Mouse (Mus musculus) C2C12 (cell line): ENCODE data around the gene Kirrel3. TPM values are rescaled to one million over a fixed set of nuclear protein-coding genes. Genes with fewer than 3 reads are reported as not detected.

Experiments used
- H3K27me3 ChIP-seq: one replicate; pipeline ENCODE4 v1.6.1; 2011; ENCODE audit not compliant: control insufficient read depth, insufficient read depth, insufficient read length
- H3K36me3 ChIP-seq: one replicate; pipeline ENCODE4 v1.6.1; 2011; ENCODE audit not compliant: control insufficient read depth, insufficient read depth
- H3K4me3 ChIP-seq: one replicate; pipeline ENCODE4 v1.5.1; 2011; ENCODE audit warnings: mild to moderate bottlenecking, control low read depth; ENCODE audit not compliant: poor library complexity, insufficient read depth, severe bottlenecking
- H3K79me2 ChIP-seq: one replicate; pipeline ENCODE4 v1.6.1; 2011; ENCODE audit not compliant: control insufficient read depth, insufficient read depth
- H3K79me3 ChIP-seq: one replicate; pipeline ENCODE4 v1.6.1; 2011; ENCODE audit warnings: low read depth, control low read depth
- H3ac ChIP-seq: one replicate; pipeline ENCODE3; 2011; ENCODE audit warnings: low read depth; ENCODE audit not compliant: control insufficient read depth, insufficient read length
- CEBPB ChIP-seq: IDR thresholded peaks from one replicate; pipeline ENCODE4 v1.6.1; 2011; ENCODE audit warnings: low read depth, mild to moderate bottlenecking, control low read depth, moderate library complexity
- CTCF ChIP-seq: IDR thresholded peaks from one replicate; pipeline ENCODE4 v1.5.1; 2011; ENCODE audit not compliant: control insufficient read depth, insufficient read depth, insufficient read length
- FOSL1 ChIP-seq: IDR thresholded peaks from one replicate; pipeline ENCODE4 v1.8.0; 2011; ENCODE audit warnings: mild to moderate bottlenecking, low read length; ENCODE audit not compliant: poor library complexity, insufficient read depth, severe bottlenecking
- MAX ChIP-seq: IDR thresholded peaks from one replicate; pipeline ENCODE4 v1.6.1; 2011; ENCODE audit warnings: mild to moderate bottlenecking, control low read depth
- MYOD1 ChIP-seq: IDR thresholded peaks from one replicate; pipeline ENCODE4 v1.6.1; 2011; ENCODE audit warnings: low read depth; ENCODE audit not compliant: control insufficient read depth, insufficient read length
- MYOG ChIP-seq: IDR thresholded peaks from one replicate; pipeline ENCODE4 v1.6.1; 2011; ENCODE audit not compliant: control insufficient read depth, insufficient read length; ENCODE audit errors: extremely low read depth
- USF1 ChIP-seq: IDR thresholded peaks from one replicate; pipeline ENCODE4 v1.6.1; 2011; ENCODE audit warnings: low read depth, mild to moderate bottlenecking, control low read depth, moderate library complexity
- polyA plus RNA-seq: library from polyadenylated mRNA; unstranded; fragments of >200 nt; fragmentation: generic; extraction: Trizol; gene quantifications from one replicate; pipeline ENCODE4 v1.2.1, GENCODE M21; 2012; ENCODE audit warnings: missing spikeins

The Kirrel3 gene
- polyA plus RNA-seq, 1 experiment: 5.2 TPM

DNA sequence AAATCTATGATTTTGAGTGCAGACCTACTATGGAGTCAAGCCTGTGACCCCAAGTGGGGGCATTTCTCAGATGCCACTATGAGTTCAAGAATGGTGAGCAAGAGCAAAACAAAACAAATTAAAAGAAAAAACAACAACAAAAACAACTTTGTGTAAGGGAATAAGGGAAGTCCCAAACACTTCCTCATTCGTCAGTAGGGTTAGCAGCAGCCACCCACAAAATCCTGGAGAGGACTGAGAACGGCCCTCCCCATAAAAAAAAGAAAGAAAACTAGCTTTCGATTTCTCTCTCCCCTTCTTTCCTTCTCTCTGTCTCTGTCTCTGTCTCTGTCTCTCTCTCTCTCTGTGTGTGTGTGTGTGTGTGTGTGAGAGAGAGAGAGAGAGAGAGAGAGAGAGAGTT, 570.9 kb downstream of the Kirrel3 start:
- Histone ChIP-seq H3K36me3 (peaks cover 16% of the 10 kb centered on the region), H3K79me2 (peaks cover 46% of the 10 kb centered on the region), H3ac (no peak overlapping the region), H3K27me3 (no peaks in the 10 kb centered on the region), H3K4me3 (no peak overlapping the region), H3K79me3 (peaks cover 10% of the 10 kb centered on the region)
- TF ChIP-seq FOSL1 (no peak), MYOG (no peak), MYOD1 (no peak), CEBPB (no peak), USF1 (no peak), CTCF (no peak), MAX (no peak)

DNA sequence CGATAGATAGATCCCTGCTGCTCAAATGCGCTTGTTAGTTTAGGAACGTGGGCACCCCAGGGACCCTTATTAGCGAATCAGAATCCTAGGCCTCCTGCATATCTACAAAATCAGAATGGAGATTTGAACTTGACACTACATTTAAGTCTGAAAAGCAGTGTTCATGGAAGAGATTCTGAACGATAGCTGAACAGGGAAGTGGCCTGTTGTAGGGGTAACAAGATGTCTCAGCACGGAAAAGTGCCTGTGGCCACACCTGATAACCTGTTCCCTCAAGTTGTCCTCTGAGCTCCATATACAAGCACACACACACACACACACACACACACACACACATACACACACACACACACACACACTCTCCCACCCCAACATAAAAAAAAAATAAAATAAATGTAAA, 571.9 kb downstream of the Kirrel3 start:
- Histone ChIP-seq H3K79me2 (peaks cover 46% of the 10 kb centered on the region), H3K27me3 (no peaks in the 10 kb centered on the region), H3K79me3 (peaks cover 10% of the 10 kb centered on the region), H3K4me3 (no peak overlapping the region), H3K36me3 (peaks cover 13% of the 10 kb centered on the region), H3ac (no peak overlapping the region)
- no peak for TF ChIP-seq FOSL1
- no peak for TF ChIP-seq MAX
- TF ChIP-seq MYOG: no peak
- TF ChIP-seq MYOD1: no peak
- TF ChIP-seq CEBPB: no peak
- TF ChIP-seq CTCF: no peak
- no peak for TF ChIP-seq USF1

DNA sequence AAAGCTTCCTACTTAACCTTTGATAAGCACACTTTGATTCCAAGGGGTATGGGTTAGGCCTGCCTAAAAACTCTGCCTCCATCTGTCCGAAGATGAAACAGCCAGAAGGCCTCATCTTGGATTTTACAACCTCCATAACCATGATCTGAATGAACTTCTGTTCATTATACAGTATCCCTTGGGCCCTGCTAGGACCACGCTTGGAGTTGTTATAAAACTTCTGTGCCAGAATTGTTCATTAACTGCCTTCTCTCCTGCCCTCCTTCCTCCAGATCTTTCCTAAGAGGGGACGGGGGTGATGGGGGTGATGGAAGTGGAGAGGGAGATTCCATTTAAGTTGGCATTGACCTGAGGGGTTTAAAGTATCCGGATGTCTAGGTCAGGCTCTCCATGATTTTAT, 572.5 kb downstream of the Kirrel3 start:
- Histone ChIP-seq H3K79me2 (peaks cover 51% of the 10 kb centered on the region), H3ac (no peak overlapping the region), H3K27me3 (no peaks in the 10 kb centered on the region), H3K36me3 (peaks cover 12% of the 10 kb centered on the region), H3K4me3 (no peak overlapping the region), H3K79me3 (peaks cover 10% of the 10 kb centered on the region)
- TF ChIP-seq MYOD1 (no peak), FOSL1 (no peak), CTCF (no peak), MYOG (no peak), USF1 (no peak), MAX (no peak), CEBPB (no peak)

DNA sequence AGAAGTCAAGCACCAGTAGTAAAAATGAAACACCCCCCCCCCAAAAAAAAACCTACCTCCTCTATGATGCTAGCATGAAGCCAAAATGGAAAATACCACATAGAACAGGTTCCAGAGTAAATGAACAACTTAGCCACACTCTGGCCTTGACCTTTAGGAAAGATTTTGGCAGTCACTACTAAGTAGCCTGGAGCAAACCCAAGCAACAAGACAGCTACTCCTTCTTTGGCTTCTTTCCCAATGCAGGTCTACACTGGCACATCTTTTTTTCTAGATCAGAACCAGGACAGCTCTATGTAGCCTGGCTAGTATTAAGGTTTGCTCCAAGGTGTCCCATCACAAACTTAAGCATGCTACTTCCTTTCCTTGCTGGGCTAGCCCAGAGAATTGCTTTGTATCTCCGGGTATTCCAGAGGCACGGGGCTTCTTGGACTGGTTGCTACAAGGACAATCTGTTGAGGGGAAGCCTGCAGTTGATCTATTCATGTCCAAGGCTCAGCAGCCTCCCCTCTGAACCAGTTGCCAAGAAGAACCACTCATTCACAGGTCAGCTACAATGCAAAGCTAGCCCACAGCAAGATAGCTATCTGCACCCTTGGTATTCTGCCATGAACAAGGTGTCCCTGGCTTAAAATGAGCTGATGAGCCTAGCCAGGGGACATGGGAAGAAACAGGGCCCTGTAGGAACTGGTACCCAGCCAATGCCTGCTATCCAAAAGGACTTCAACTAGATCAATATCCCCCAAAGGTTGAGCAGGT, 573.1 kb downstream of the Kirrel3 start:
- H3K79me2 ChIP-seq: peaks cover 51% of the 10 kb centered on the region
- H3K79me3 ChIP-seq: peaks cover 12% of the 10 kb centered on the region
- H3K4me3 ChIP-seq: no peak overlapping the region
- no peaks in the 10 kb centered on the region for H3K27me3 ChIP-seq
- H3ac ChIP-seq: no peak overlapping the region
- H3K36me3 ChIP-seq: peaks cover 7% of the 10 kb centered on the region
- TF ChIP-seq CEBPB (no peak), CTCF (no peak), MYOG (no peak), USF1 (no peak), MAX (no peak), FOSL1 (no peak), MYOD1 (no peak)

DNA sequence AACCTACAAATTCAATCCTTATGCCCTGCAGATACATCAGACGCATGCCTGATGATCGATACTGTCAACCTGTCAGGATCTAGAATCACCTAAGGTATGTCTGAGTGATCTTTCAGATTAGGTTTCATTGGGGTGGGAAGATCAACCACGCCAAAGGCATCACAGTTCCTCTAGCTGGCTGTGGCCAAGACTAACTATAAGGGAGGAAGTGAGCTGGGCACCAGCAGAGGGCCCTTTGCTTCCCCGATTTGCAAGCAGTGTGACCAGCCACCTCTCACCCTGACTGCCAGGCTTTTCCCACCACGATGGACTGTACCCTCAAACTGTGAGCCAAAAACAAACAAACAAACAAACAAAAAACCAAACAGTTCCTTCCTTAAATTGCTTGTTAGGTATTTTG, 574.2 kb downstream of the Kirrel3 start:
- Histone ChIP-seq H3K27me3 (no peaks in the 10 kb centered on the region), H3K36me3 (no peaks in the 10 kb centered on the region), H3K4me3 (no peak overlapping the region), H3K79me3 (peaks cover 13% of the 10 kb centered on the region), H3ac (no peak overlapping the region), H3K79me2 (peaks cover 51% of the 10 kb centered on the region)
- no peak for TF ChIP-seq MAX
- no peak for TF ChIP-seq USF1
- no peak for TF ChIP-seq CTCF
- no peak for TF ChIP-seq CEBPB
- TF ChIP-seq MYOD1: no peak
- TF ChIP-seq MYOG: no peak
- no peak for TF ChIP-seq FOSL1

DNA sequence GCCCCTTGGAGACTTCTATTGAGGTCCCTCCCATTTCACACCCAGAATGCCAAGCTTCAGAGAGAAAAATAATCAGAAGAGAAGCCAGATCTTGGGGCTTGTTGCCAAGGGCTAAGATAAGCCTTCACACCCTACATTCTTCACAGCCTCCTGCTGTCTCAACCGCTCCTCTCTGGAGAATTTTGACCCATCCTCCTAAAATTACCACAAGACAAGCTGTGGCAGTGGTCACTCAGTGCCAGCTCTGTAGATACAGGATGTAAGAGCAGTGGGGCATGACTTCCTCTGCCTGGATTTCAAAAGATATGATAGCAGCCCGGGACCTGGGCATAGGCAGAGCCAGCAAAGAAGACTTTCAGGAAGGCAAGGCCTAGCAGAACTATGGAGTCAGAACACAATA, 575.8 kb downstream of the Kirrel3 start:
- TF ChIP-seq CTCF (no peak), MYOD1 (no peak), MYOG (no peak), USF1 (no peak), MAX (no peak)
- Histone ChIP-seq H3K4me3 (no peak overlapping the region), H3K79me3 (peaks cover 13% of the 10 kb centered on the region), H3K27me3 (no peaks in the 10 kb centered on the region), H3K36me3 (no peaks in the 10 kb centered on the region), H3K79me2 (peaks cover 49% of the 10 kb centered on the region), H3ac (no peak overlapping the region)
